Comparison of ENCODE assay signal across 18 mouse cellular contexts in genomic region chr4:70741121-70741520, GRCm38 (mm10).
DNase-seq lines count a peak whose midpoint lies in the region; ATAC-seq and TF ChIP-seq lines count a peak whose summit lies in the region.
"Had no signal": no experiment of that assay in that cellular context is flagged by ENCODE, and none has a peak within 500 bp of the region (broad histone marks: within the 10 kb centered on the region; RNA-seq: fewer than 3 reads in every experiment).

No protein-coding gene starts in this region.

- ATAC-seq in midbrain, embryonic 14.5 days (ENCODE audit: low FRiP score, low TSS enrichment), result no peak
- ATAC-seq in midbrain, postnatal 0 days (ENCODE audit: low FRiP score), result no peak
- ATAC-seq: forebrain, embryonic 14.5 days; intestine, embryonic 16.5 days; liver, postnatal 0 days had no signal

- no peaks in the 10 kb centered on the region for H3K36me3 ChIP-seq in kidney, adult 2 months (ENCODE audit: control insufficient read depth, insufficient read depth, low read length)
- no peaks in the 10 kb centered on the region for H3K36me3 ChIP-seq in midbrain, embryonic 14.5 days (ENCODE audit: control insufficient read depth, insufficient read depth, low read length)
- H3K36me3 ChIP-seq in midbrain, postnatal 0 days (ENCODE audit: insufficient read depth, low read length), result no peaks in the 10 kb centered on the region
- H3K36me3 ChIP-seq: embryonic facial prominence, embryonic 15.5 days had no signal

- peak; percentile 19 for DNase-seq in kidney, adult 2 months
- no peak for DNase-seq in kidney, postnatal 25 days
- peak; percentile 14 for DNase-seq in midbrain, embryonic 14.5 days
- no peak for DNase-seq in midbrain, postnatal 0 days (ENCODE audit: low spot score)
- DNase-seq in forelimb bud, embryonic 11.5 days (ENCODE audit: low read depth, low spot score), result peak; percentile 47
- no peak for DNase-seq in cerebellum, adult 18-20 months
- no peak for DNase-seq in cerebellum, adult 9-11 months
- DNase-seq: cerebellum, postnatal 14 days; gastrocnemius, postnatal 14 days; liver; liver, postnatal 0 days; lung, postnatal 14 days; right cerebral cortex, postnatal 14 days had no signal

- no peaks in the 10 kb centered on the region for H3K4me1 ChIP-seq in kidney, adult 2 months (ENCODE audit: control insufficient read depth, insufficient read depth, low read length)
- H3K4me1 ChIP-seq in midbrain, embryonic 14.5 days (ENCODE audit: control insufficient read depth, insufficient read depth, low read length), result no peaks in the 10 kb centered on the region
- H3K4me1 ChIP-seq in midbrain, postnatal 0 days (ENCODE audit: insufficient read depth, low read length), result no peaks in the 10 kb centered on the region
- H3K4me1 ChIP-seq: megakaryocyte, embryonic 14.5 days had no signal

- H3K27me3 ChIP-seq in kidney, adult 2 months (replicated peaks; ENCODE audit: control insufficient read depth, insufficient read depth, low read length), result no peaks in the 10 kb centered on the region
- H3K27me3 ChIP-seq in midbrain, embryonic 14.5 days (ENCODE audit: control insufficient read depth, insufficient read depth, low read length), result no peaks in the 10 kb centered on the region
- H3K27me3 ChIP-seq in midbrain, postnatal 0 days (ENCODE audit: insufficient read depth, low read length), result no peaks in the 10 kb centered on the region
- H3K27me3 ChIP-seq: embryonic facial prominence, embryonic 15.5 days; megakaryocyte, embryonic 14.5 days had no signal

- H3K4me3 ChIP-seq in kidney, adult 2 months (ENCODE audit: insufficient read depth, low read depth, low read length), result no peak overlapping the region
- H3K4me3 ChIP-seq in midbrain, embryonic 14.5 days (replicated peaks; ENCODE audit: low read depth, low read length), result no peak overlapping the region
- no peak overlapping the region for H3K4me3 ChIP-seq in midbrain, postnatal 0 days (ENCODE audit: low read depth, low read length)
- H3K4me3 ChIP-seq: embryonic facial prominence, embryonic 15.5 days; megakaryocyte, embryonic 14.5 days had no signal

- no peak for TF ChIP-seq POLR2A in kidney, adult 2 months (IDR thresholded peaks at IDR 0.05; ENCODE audit: low read depth, low read length)

- WGBS in kidney, adult 2 months, result 10% methylated on average over 4 of the region's 4 CpGs
- WGBS in midbrain, embryonic 14.5 days, result 2% methylated on average over 4 of the region's 4 CpGs
- WGBS in midbrain, postnatal 0 days, result 5% methylated on average over 4 of the region's 4 CpGs

- H3K9ac ChIP-seq in midbrain, embryonic 14.5 days (replicated peaks; ENCODE audit: low read length), result no peak overlapping the region
- H3K9ac ChIP-seq in midbrain, postnatal 0 days (replicated peaks; ENCODE audit: low read length, poor library complexity, severe bottlenecking), result no peak overlapping the region
- H3K9ac ChIP-seq: embryonic facial prominence, embryonic 15.5 days; hindbrain, embryonic 14.5 days; liver, postnatal 0 days had no signal

- no peak overlapping the region for H3K27ac ChIP-seq in kidney, adult 2 months (ENCODE audit: insufficient read depth, low read depth, low read length)
- no peak overlapping the region for H3K27ac ChIP-seq in midbrain, embryonic 14.5 days (replicated peaks; ENCODE audit: low read depth, low read length)
- no peak overlapping the region for H3K27ac ChIP-seq in midbrain, postnatal 0 days (ENCODE audit: low read depth, low read length)
- H3K27ac ChIP-seq: embryonic facial prominence, embryonic 15.5 days; hindbrain, embryonic 14.5 days had no signal

- no peaks in the 10 kb centered on the region for H3K9me3 ChIP-seq in midbrain, embryonic 14.5 days (ENCODE audit: control insufficient read depth, low read length)
- H3K9me3 ChIP-seq in midbrain, postnatal 0 days (ENCODE audit: low read length), result no peaks in the 10 kb centered on the region
- H3K9me3 ChIP-seq: embryonic facial prominence, embryonic 15.5 days had no signal

- H3K4me2 ChIP-seq in midbrain, embryonic 14.5 days (ENCODE audit: low read length), result no peak overlapping the region
- H3K4me2 ChIP-seq in midbrain, postnatal 0 days (ENCODE audit: low read depth, low read length, poor library complexity, severe bottlenecking), result no peak overlapping the region
- H3K4me2 ChIP-seq: embryonic facial prominence, embryonic 15.5 days; hindbrain, embryonic 14.5 days had no signal

- no peak for TF ChIP-seq CTCF in kidney, adult 2 months (conservative IDR thresholded peaks at IDR 0.05; ENCODE audit: insufficient read depth, insufficient read length, low read depth, low read length)
- TF ChIP-seq CTCF in midbrain, postnatal 0 days (IDR thresholded peaks at IDR 0.05), result no peak

Comparison
In these comparisons a context has a peak if more than half of its experiments do, and no peak if none do; other contexts are left out.
1. DNase-seq: peak in kidney, adult 2 months (single experiment), midbrain, embryonic 14.5 days (single experiment) and forelimb bud, embryonic 11.5 days (single experiment); none in kidney, postnatal 25 days (0 of 2), midbrain, postnatal 0 days (single experiment), cerebellum, adult 18-20 months (0 of 2) and cerebellum, adult 9-11 months (single experiment).